18 mouse cellular contexts compared by ENCODE assay signal in genomic region chr8:110987805-110988744, GRCm38 (mm10). TPM values are rescaled to one million over a fixed set of nuclear protein-coding genes. Genes with fewer than 3 reads are reported as not detected.
DNase-seq lines count a peak whose midpoint lies in the region; ATAC-seq and TF ChIP-seq lines count a peak whose summit lies in the region.
"Had no signal": no experiment of that assay in that cellular context is flagged by ENCODE, and none has a peak within 500 bp of the region (broad histone marks: within the 10 kb centered on the region; RNA-seq: fewer than 3 reads in every experiment).

No protein-coding gene starts in this region.

- peak; percentile 96 for ATAC-seq in G1E (ENCODE audit: extremely low read depth, insufficient number of reproducible peaks, low FRiP score, poor library complexity, severe bottlenecking)
- ATAC-seq in erythroblast, adult 5-6 weeks (replicated peaks; ENCODE audit: low FRiP score, poor library complexity, severe bottlenecking) = peak; percentile 59; the same call in 1 of the 2 replicates
- ATAC-seq in liver, embryonic 14.5 days (ENCODE audit: insufficient read depth) = peak; percentile 96
- ATAC-seq: forebrain, embryonic 16.5 days had no signal

- TF ChIP-seq CTCF in G1E (IDR thresholded peaks at IDR 0.05; ENCODE audit: low read depth, low read length) = no peak
- TF ChIP-seq CTCF in liver, embryonic 14.5 days (IDR thresholded peaks at IDR 0.05; ENCODE audit: low read depth) = no peak
- no peak for TF ChIP-seq CTCF in heart, adult 2 months (IDR thresholded peaks at IDR 0.05)

- H3K4me2 ChIP-seq in liver, embryonic 14.5 days (ENCODE audit: low read depth) = peak overlapping the region; percentile 46
- H3K4me2 ChIP-seq: heart, embryonic 13.5 days; hindbrain, embryonic 15.5 days; neural tube, embryonic 12.5 days had no signal

- H3K4me1 ChIP-seq in G1E (ENCODE audit: insufficient read depth, low read depth, low read length) = peaks cover 65% of the 10 kb centered on the region
- peaks cover 12 to 17% of the 10 kb centered on the region in 2 experiments for H3K4me1 ChIP-seq in liver, embryonic 14.5 days (replicated peaks; ENCODE audit: control insufficient read depth in 2 of 2, insufficient read depth in 2 of 2, low read length in 1 of 2)
- H3K4me1 ChIP-seq in heart, adult 2 months (ENCODE audit: control insufficient read depth, insufficient read depth, low read length) = no peaks in the 10 kb centered on the region
- H3K4me1 ChIP-seq: heart, embryonic 13.5 days; hindbrain, embryonic 15.5 days; limb, embryonic 10.5 days; neural tube, embryonic 12.5 days had no signal

- H3K9me3 ChIP-seq in G1E (replicated peaks) = no peaks in the 10 kb centered on the region
- no peaks in the 10 kb centered on the region for H3K9me3 ChIP-seq in liver, embryonic 14.5 days (ENCODE audit: control insufficient read depth, low read length)
- H3K9me3 ChIP-seq: heart, embryonic 13.5 days; hindbrain, embryonic 15.5 days; limb, embryonic 10.5 days; neural tube, embryonic 12.5 days had no signal

- TF ChIP-seq EP300 in liver, embryonic 14.5 days (IDR thresholded peaks at IDR 0.05; ENCODE audit: low read depth) = peak; percentile 75
- no peak for TF ChIP-seq EP300 in heart, adult 2 months (IDR thresholded peaks at IDR 0.05; ENCODE audit: insufficient read depth, low read depth, low read length)

- intact Hi-C loops in heart, adult 2 months (cut with DNase I) = loop anchor here (10.0 kb wide), 1 partner anchor 233 kb away; no protein-coding TSS in a partner anchor

- peak overlapping the region; percentile 2 for H3K9ac ChIP-seq in liver, embryonic 14.5 days (replicated peaks)
- no peak overlapping the region for H3K9ac ChIP-seq in heart, adult 2 months (ENCODE audit: low read depth, low read length)
- H3K9ac ChIP-seq: heart, embryonic 13.5 days; hindbrain, embryonic 15.5 days; neural tube, embryonic 12.5 days had no signal

- no peak for TF ChIP-seq POLR2A in heart, adult 2 months (IDR thresholded peaks at IDR 0.05; ENCODE audit: insufficient read depth, low read depth, low read length)

- peak overlapping the region; percentile 44; the same call in 1 of the 2 replicates for H3K4me3 ChIP-seq in G1E (ENCODE audit: low read depth, low read length)
- no peak overlapping the region; a peak in 1 of 4 replicates for H3K4me3 ChIP-seq in liver, embryonic 14.5 days (ENCODE audit: insufficient read depth in 1 of 2, low read depth in 2 of 2, low read length in 2 of 2)
- no peak overlapping the region for H3K4me3 ChIP-seq in heart, adult 2 months
- H3K4me3 ChIP-seq: heart, embryonic 13.5 days; hindbrain, embryonic 15.5 days; limb, embryonic 10.5 days; neural tube, embryonic 12.5 days had no signal

- no peaks in the 10 kb centered on the region for H3K79me2 ChIP-seq in heart, adult 2 months (replicated peaks; ENCODE audit: control insufficient read depth, insufficient read depth, low read length)

- DNase-seq in G1E (ENCODE audit: low spot score) = peak; percentile 71
- peak; percentile 61 to 68 (median 67) for DNase-seq in liver, embryonic 14.5 days (ENCODE audit: low read depth in 3 of 3, low spot score in 3 of 3)
- peak; percentile 74 for DNase-seq in thymus, postnatal 0 days (ENCODE audit: low spot score)
- no peak for DNase-seq in lung, postnatal 4 days
- DNase-seq in testis, postnatal 14 days (ENCODE audit: low spot score) = no peak
- DNase-seq in ovary, adult 18-20 months (ENCODE audit: low spot score) = no peak
- DNase-seq in heart, adult 2 months = no peak
- DNase-seq: cerebellum, postnatal 14 days; kidney, postnatal 10 days; layer of hippocampus, adult 9-11 months; lung, postnatal 10 days; midbrain, embryonic 14.5 days had no signal

- WGBS in liver, embryonic 14.5 days (ENCODE audit: insufficient replicate concordance) = 11% methylated on average over 8 of the region's 8 CpGs
- 82% methylated on average over 8 of the region's 8 CpGs for WGBS in heart, adult 2 months

- H3K27ac ChIP-seq in liver, embryonic 14.5 days = peak overlapping the region; percentile 9
- no peak overlapping the region for H3K27ac ChIP-seq in heart, adult 2 months
- H3K27ac ChIP-seq: heart, embryonic 13.5 days; hindbrain, embryonic 15.5 days; limb, embryonic 10.5 days; neural tube, embryonic 12.5 days had no signal

- H3K36me3 ChIP-seq in G1E (replicated peaks) = peaks cover 85% of the 10 kb centered on the region
- H3K36me3 ChIP-seq in liver, embryonic 14.5 days (replicated peaks; ENCODE audit: control insufficient read depth, insufficient read depth, low read depth) = peaks cover 78% of the 10 kb centered on the region
- H3K36me3 ChIP-seq in heart, adult 2 months (ENCODE audit: control insufficient read depth, insufficient read depth, low read length) = no peaks in the 10 kb centered on the region; the same call in 1 of the 2 replicates

- no peaks in the 10 kb centered on the region for H3K27me3 ChIP-seq in G1E (ENCODE audit: insufficient read depth, low read length)
- H3K27me3 ChIP-seq in liver, embryonic 14.5 days (ENCODE audit: control insufficient read depth, insufficient read depth, low read length) = no peaks in the 10 kb centered on the region
- H3K27me3 ChIP-seq in heart, adult 2 months (ENCODE audit: control insufficient read depth, insufficient read depth, low read length) = no peaks in the 10 kb centered on the region
- H3K27me3 ChIP-seq: heart, embryonic 13.5 days; hindbrain, embryonic 15.5 days; neural tube, embryonic 12.5 days had no signal

RNA-seq across cellular contexts. Expression of gene Ddx19a, which starts 9.5 kb away (rescaled TPM):
- total RNA-seq in G1E (2014; fragmentation: Nextera tagmentation) (205 and 207 TPM in 2 replicates), G1E (2017) (38.2 and 45.1 TPM in 2 replicates)
- 60.3 and 81.1 TPM in 2 replicates for polyA plus RNA-seq in G1E (2012)
- 13.1 and 31.6 TPM in 2 replicates for total RNA-seq in erythroblast, adult 5-6 weeks (2015; ENCODE audit: low replicate concordance)
- total RNA-seq in erythroblast, adult 5-6 weeks (2017; ENCODE audit: low replicate concordance) = 9.5 and 13.1 TPM in 2 replicates
- 20.1 and 29.0 TPM in 2 replicates for polyA plus RNA-seq in liver, embryonic 14.5 days (2012; rRNA removed)
- polyA plus RNA-seq in liver, embryonic 14.5 days (2014; fragmentation: Nextera tagmentation; extraction: Ambion mirVana) = 12.8 and 14.4 TPM in 2 replicates
- 15.9 and 16.9 TPM in 2 replicates for polyA plus RNA-seq in thymus, postnatal 0 days (2015; fragmentation: Nextera tagmentation; extraction: Ambion mirVana)
- total RNA-seq in heart, adult 2 months (2021) = 10 to 100 TPM; 31.7 to 34.8 TPM
- polyA plus RNA-seq in heart, adult 2 months (2012; rRNA removed) = 18.0 and 29.5 TPM in 2 replicates

RNA-seq across cellular contexts. Expression of gene Ddx19b, which starts 43.5 kb away (rescaled TPM):
- total RNA-seq in G1E (2014; fragmentation: Nextera tagmentation) (17.4 and 18.8 TPM in 2 replicates), G1E (2017) (21.7 and 21.9 TPM in 2 replicates)
- polyA plus RNA-seq in G1E (2012) = 5.1 and 6.3 TPM in 2 replicates
- total RNA-seq in erythroblast, adult 5-6 weeks (2015; ENCODE audit: low replicate concordance) = 0.77 and 1.3 TPM in 2 replicates
- total RNA-seq in erythroblast, adult 5-6 weeks (2017; ENCODE audit: low replicate concordance) = 2.5 and 3.2 TPM in 2 replicates
- 1.7 and 2.4 TPM in 2 replicates for polyA plus RNA-seq in liver, embryonic 14.5 days (2012; rRNA removed)
- 2.8 and 3.0 TPM in 2 replicates for polyA plus RNA-seq in liver, embryonic 14.5 days (2014; fragmentation: Nextera tagmentation; extraction: Ambion mirVana)
- polyA plus RNA-seq in thymus, postnatal 0 days (2015; fragmentation: Nextera tagmentation; extraction: Ambion mirVana) = 10.2 and 10.6 TPM in 2 replicates
- total RNA-seq in heart, adult 2 months (2021) = 10 to 100 TPM; 10.3 TPM
- polyA plus RNA-seq in heart, adult 2 months (2012; rRNA removed) = 3.2 and 6.2 TPM in 2 replicates

RNA-seq across cellular contexts. Expression of gene Aars, which starts 44.9 kb away (rescaled TPM):
- total RNA-seq in G1E (2014; fragmentation: Nextera tagmentation) = 126 and 131 TPM in 2 replicates
- 77.0 and 81.8 TPM in 2 replicates for total RNA-seq in G1E (2017)
- polyA plus RNA-seq in G1E (2012) = 37.3 and 56.4 TPM in 2 replicates
- total RNA-seq in erythroblast, adult 5-6 weeks (2015; ENCODE audit: low replicate concordance) = 12.3 and 23.1 TPM in 2 replicates
- total RNA-seq in erythroblast, adult 5-6 weeks (2017; ENCODE audit: low replicate concordance) = 35.3 and 49.5 TPM in 2 replicates
- polyA plus RNA-seq in liver, embryonic 14.5 days (2012; rRNA removed) = 22.0 and 30.2 TPM in 2 replicates
- polyA plus RNA-seq in liver, embryonic 14.5 days (2014; fragmentation: Nextera tagmentation; extraction: Ambion mirVana) = 46.7 and 51.1 TPM in 2 replicates
- polyA plus RNA-seq in thymus, postnatal 0 days (2015; fragmentation: Nextera tagmentation; extraction: Ambion mirVana) = 33.1 and 33.2 TPM in 2 replicates
- 10 to 100 TPM; 31.9 to 38.1 TPM for total RNA-seq in heart, adult 2 months (2021)
- 19.4 and 28.3 TPM in 2 replicates for polyA plus RNA-seq in heart, adult 2 months (2012; rRNA removed)

Comparison
In these comparisons a context has a peak if more than half of its experiments do, and no peak if none do; other contexts are left out.
1. DNase-seq: peak in G1E (single experiment), liver, embryonic 14.5 days (3 of 3) and thymus, postnatal 0 days (single experiment); none in lung, postnatal 4 days (0 of 2), testis, postnatal 14 days (single experiment), ovary, adult 18-20 months (single experiment) and heart, adult 2 months (0 of 2).
2. Peak in every context shown above with its lines, with median percentiles within 50 percentile points of each other: ATAC-seq.